Mouse (Mus musculus) intestine, postnatal 0 days (tissue): ENCODE data around the gene Hoxc13. TPM values are rescaled to one million over a fixed set of nuclear protein-coding genes. Genes with fewer than 3 reads are reported as not detected.

ENCODE experiments used
- ATAC-seq: fragments of 200-750 bp; cut with Nextera tagmentation; 2 replicates; pipeline ENCODE4 v1.8.0; 2017; ENCODE audit warnings: mild to moderate bottlenecking, moderate TSS enrichment, moderate library complexity
- H3K27ac ChIP-seq: fragments of 300-500 bp; sonication (generic); 2 replicates; pipeline ENCODE4 v1.5.1; 2014; ENCODE audit warnings: mild to moderate bottlenecking, low read depth, low read length, moderate library complexity
- H3K27me3 ChIP-seq: fragments of 300-500 bp; sonication (generic); replicated peaks from 2 replicates; pipeline ENCODE4 v1.6.1; 2014; ENCODE audit warnings: low read length, mixed read lengths; ENCODE audit not compliant: control insufficient read depth, insufficient read depth
- H3K36me3 ChIP-seq: fragments of 300-500 bp; sonication (generic); 2 replicates; pipeline ENCODE4 v1.6.1; 2014; ENCODE audit warnings: mild to moderate bottlenecking, moderate library complexity; ENCODE audit not compliant: control insufficient read depth, insufficient read depth
- H3K4me1 ChIP-seq: fragments of 300-500 bp; sonication (generic); replicated peaks from 2 replicates; pipeline ENCODE4 v1.6.1; 2014; ENCODE audit warnings: antibody characterized with exemption, low read length, mixed read lengths; ENCODE audit not compliant: control insufficient read depth, insufficient read depth
- H3K4me2 ChIP-seq: fragments of 300-500 bp; sonication (generic); replicated peaks from 2 replicates; pipeline ENCODE4 v1.6.1; 2014; ENCODE audit warnings: low read depth, mild to moderate bottlenecking, moderate library complexity
- H3K4me3 ChIP-seq: fragments of 300-500 bp; sonication (generic); 2 replicates; pipeline ENCODE4 v1.5.1; 2014; ENCODE audit warnings: low read depth, low read length
- H3K9ac ChIP-seq: fragments of 300-500 bp; sonication (generic); 2 replicates; pipeline ENCODE4 v1.6.1; 2014; ENCODE audit warnings: mild to moderate bottlenecking, low read depth, low read length
- H3K9me3 ChIP-seq: fragments of 300-500 bp; sonication (generic); 2 replicates; pipeline ENCODE4 v1.6.1; 2016; ENCODE audit warnings: mixed run types; ENCODE audit not compliant: control insufficient read depth
- CTCF ChIP-seq: sonication (generic); IDR thresholded peaks from 2 replicates; pipeline ENCODE4 v1.5.1; 2016; ENCODE audit warnings: low read depth, mild to moderate bottlenecking, control low read depth, antibody characterized with exemption, moderate library complexity
- WGBS: fragments of 180-500 bp; shearing (Covaris S2); extraction: QIAGEN DNeasy Blood & Tissue Kit; methylation state at CpG from one replicate; pipeline ENCODE4 v1.1.7; 2014; 5-methylcytosine and 5-hydroxymethylcytosine counted together
- polyA plus RNA-seq: library from polyadenylated mRNA; unstranded; fragments of >200 nt; fragmentation: Nextera tagmentation; extraction: Ambion mirVana; gene quantifications from 2 replicates; pipeline ENCODE4 v1.2.1, GENCODE M21; 2015

Hoxc13 gene
- polyA plus RNA-seq, 1 experiment from 2014 or later = not detected

DNA sequence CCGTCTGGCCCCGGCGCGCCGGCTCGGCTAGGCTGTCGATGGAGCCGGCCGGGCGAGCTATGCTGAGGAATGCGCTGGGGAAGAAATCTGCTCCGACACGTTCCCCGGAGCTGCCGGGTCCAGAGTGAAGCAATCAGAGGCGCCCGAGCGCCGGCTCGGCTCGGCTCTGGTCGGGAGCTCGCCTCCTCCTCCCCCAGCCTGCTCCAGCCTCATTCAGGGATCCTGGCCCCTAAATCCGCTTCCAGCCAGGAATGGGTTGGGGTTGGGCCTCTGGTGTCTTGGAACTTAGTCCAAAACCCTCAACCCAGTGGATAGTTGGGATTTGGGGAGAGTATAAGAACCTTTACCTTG is 1.1 kb downstream of the Hoxc13 start:
- Histone ChIP-seq H3K27me3 (peaks cover 95% of the 10 kb centered on the region), H3K4me1 (no peaks in the 10 kb centered on the region), H3K9ac (no peak overlapping the region), H3K4me3 (no peak overlapping the region; the same call in 1 of the 2 replicates), H3K27ac (no peak overlapping the region), H3K36me3 (no peaks in the 10 kb centered on the region), H3K4me2 (no peak overlapping the region), H3K9me3 (no peaks in the 10 kb centered on the region)
- TF ChIP-seq CTCF = no peak
- WGBS = 1% methylated on average over 24 of the region's 24 CpGs
- no peak for ATAC-seq

DNA sequence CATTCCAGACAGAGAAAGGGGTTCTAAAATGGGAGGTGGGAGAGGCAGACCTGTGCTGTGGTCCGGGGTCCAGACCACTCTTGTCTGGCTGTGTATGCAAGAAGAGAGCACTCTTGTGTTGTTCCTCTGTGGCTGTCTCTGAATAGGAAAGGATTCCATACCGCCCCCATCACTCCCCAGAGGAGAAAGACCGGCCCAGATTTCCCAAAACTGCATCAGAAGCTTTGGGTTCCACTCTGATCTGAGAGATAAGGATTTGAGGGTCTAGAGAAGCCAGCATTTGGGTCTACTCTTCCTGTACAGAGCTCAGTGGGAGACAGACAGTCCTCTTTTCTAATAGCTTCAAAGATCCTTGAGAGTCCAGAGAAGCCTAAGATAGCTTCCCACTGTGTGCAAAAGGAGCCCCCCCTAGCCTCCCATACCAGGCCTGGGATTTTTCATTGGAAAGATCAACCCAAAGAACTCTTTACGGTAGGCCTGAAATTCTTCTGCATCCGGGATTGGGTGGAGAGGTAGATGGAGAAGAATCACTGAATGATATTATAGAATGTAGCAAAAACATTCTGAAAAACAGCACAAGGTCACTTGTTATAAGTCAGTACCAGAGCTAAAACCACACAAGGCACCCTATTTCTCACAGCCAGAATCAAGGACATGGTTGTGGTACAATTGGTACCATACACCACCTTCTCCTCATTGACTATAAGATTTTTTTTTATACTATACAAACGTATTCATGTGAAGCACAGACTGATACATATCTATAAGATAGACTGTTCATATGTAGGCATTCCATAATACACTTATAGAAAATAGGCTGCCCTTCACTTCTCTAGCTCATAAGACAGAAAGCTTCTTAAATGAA is 2.0 kb downstream of the Hoxc13 start:
- TF ChIP-seq CTCF = no peak
- no peaks in the 10 kb centered on the region for H3K4me1 ChIP-seq
- ATAC-seq = no peak
- 18% methylated on average over 6 of the region's 6 CpGs for WGBS
- peaks cover 95% of the 10 kb centered on the region for H3K27me3 ChIP-seq
- H3K9ac ChIP-seq = no peak overlapping the region
- no peak overlapping the region for H3K4me2 ChIP-seq
- H3K36me3 ChIP-seq = no peaks in the 10 kb centered on the region
- H3K27ac ChIP-seq = no peak overlapping the region
- no peaks in the 10 kb centered on the region for H3K9me3 ChIP-seq
- no peak overlapping the region for H3K4me3 ChIP-seq

DNA sequence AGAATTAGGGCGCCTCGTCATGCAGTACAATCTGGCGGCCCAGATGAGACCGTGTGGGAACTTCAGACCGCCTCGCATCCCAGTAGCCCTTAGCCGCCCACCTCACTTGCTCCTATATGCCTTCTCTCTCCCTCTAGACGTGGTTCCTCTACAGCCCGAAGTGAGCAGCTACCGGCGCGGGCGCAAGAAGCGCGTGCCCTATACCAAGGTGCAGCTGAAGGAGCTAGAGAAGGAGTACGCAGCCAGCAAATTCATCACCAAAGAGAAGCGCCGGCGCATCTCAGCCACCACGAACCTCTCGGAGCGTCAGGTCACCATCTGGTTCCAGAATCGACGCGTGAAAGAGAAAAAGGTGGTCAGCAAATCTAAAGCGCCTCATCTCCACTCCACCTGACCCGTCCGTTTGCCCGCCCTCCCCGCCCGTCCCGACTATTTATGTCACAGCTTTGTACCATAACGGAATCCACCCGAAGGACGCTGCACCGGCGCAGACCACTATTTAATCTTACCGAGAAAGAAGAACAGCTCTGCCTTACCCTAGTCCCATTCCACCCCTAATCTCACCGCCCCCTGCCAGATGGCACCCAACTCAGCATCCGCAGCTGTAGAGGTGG is 6.2 kb downstream of the Hoxc13 start:
- no peaks in the 10 kb centered on the region for H3K36me3 ChIP-seq
- no peak overlapping the region for H3K9ac ChIP-seq
- no peak overlapping the region for H3K27ac ChIP-seq
- no peak overlapping the region for H3K4me3 ChIP-seq
- no peaks in the 10 kb centered on the region for H3K4me1 ChIP-seq
- TF ChIP-seq CTCF = no peak
- under 1% methylated on average over 40 of the region's 40 CpGs for WGBS
- ATAC-seq = no peak
- H3K4me2 ChIP-seq = no peak overlapping the region
- no peaks in the 10 kb centered on the region for H3K9me3 ChIP-seq
- peaks cover 95% of the 10 kb centered on the region for H3K27me3 ChIP-seq

DNA sequence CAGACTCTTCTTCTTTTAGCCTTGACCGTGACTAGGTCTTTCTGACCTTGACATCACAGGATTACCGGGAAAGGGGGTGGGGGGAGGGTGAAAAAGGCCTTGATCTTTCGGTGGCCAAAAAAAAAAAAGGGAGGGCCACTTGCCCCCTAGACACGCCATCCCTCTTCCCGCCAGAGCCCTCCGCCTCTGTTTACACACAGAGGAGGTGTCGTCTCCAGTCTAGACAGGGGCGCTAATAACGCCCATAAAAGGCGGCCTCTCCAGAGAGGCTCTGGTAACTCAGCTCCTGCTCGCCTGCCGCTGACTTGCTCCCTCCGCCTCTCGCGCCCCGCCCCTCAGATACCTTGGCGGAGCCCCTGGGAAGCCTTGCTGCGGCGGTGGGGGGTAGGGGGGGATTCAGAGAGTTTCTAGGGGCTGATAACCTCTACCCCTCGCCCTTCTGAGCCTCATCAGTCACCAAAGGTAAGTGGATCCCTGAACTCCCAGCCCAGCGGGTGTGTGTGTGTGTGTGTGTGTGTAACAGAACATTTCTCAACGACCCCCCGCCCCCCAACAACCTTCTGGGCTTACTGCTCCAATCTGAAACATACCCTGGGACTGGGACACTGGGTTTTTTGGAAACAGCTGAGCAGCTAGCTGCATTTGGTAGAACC is 10.9 kb downstream of the Hoxc13 start:
- no peaks in the 10 kb centered on the region for H3K36me3 ChIP-seq
- no peak overlapping the region for H3K4me3 ChIP-seq
- ATAC-seq = no peak
- no peaks in the 10 kb centered on the region for H3K4me1 ChIP-seq
- H3K9ac ChIP-seq = no peak overlapping the region
- H3K4me2 ChIP-seq = no peak overlapping the region
- peaks cover 100% of the 10 kb centered on the region for H3K27me3 ChIP-seq
- no peak overlapping the region for H3K27ac ChIP-seq
- H3K9me3 ChIP-seq = no peaks in the 10 kb centered on the region
- under 1% methylated on average over 23 of the region's 23 CpGs for WGBS
- TF ChIP-seq CTCF = no peak

DNA sequence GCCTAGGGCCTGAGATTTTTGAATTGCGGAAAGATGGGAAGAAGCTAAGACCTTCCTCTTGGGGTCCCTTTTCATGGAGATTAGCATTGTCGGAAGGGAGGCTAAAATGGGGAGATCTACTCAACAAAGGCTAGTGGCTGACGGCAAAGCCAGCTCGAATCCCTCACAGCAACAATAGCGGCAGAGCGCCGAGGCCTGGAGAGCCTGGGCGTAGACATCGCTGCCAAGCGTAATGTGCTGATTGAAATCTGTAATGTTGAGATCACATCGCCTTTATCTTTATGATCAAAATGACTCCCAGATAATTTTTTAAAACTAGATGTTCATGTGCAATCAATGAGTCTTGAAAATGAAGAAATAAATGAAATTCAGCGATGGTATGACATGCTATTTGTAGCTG is 13.5 kb downstream of the Hoxc13 start:
- H3K9ac ChIP-seq = no peak overlapping the region
- 2% methylated on average over 12 of the region's 12 CpGs for WGBS
- no peaks in the 10 kb centered on the region for H3K9me3 ChIP-seq
- H3K4me2 ChIP-seq = no peak overlapping the region
- no peaks in the 10 kb centered on the region for H3K36me3 ChIP-seq
- no peak for ATAC-seq
- H3K27ac ChIP-seq = no peak overlapping the region
- H3K27me3 ChIP-seq = peaks cover 100% of the 10 kb centered on the region
- no peaks in the 10 kb centered on the region for H3K4me1 ChIP-seq
- TF ChIP-seq CTCF = no peak
- no peak overlapping the region; the same call in 1 of the 2 replicates for H3K4me3 ChIP-seq

DNA sequence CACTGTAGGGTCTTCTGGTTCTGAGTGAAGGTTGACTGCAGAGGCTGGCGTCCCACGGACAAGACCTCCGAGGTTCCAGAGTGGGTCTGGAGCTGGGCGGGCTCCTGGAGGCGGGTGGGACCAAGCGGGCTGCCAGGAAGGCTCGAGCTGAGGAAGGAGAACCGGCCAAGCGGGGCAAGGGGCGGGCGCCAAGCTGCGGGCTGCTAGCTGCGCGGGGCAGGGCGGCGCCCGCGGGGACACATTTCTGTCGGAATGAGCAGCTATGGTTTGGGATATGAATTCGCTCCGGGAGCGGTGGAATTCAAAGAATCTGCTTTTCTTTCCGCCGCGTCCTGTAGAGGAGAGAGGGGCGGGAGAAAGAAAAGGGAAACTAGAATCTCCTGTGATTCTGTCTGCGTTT is 14.0 kb downstream of the Hoxc13 start:
- Histone ChIP-seq H3K36me3 (no peaks in the 10 kb centered on the region), H3K27ac (no peak overlapping the region), H3K4me2 (no peak overlapping the region), H3K27me3 (peaks cover 100% of the 10 kb centered on the region), H3K4me3 (no peak overlapping the region; the same call in 1 of the 2 replicates), H3K9ac (no peak overlapping the region), H3K9me3 (no peaks in the 10 kb centered on the region), H3K4me1 (no peaks in the 10 kb centered on the region)
- no peak for TF ChIP-seq CTCF
- ATAC-seq = no peak
- 1% methylated on average over 27 of the region's 27 CpGs for WGBS
